Mouse (Mus musculus) frontal cortex, adult (tissue): ENCODE measurements around the gene St5.
A peak's percentile ranks its signal among the peaks of the same experiment; 100 is the strongest.

Experiments
- ATAC-seq: cut with Nextera tagmentation; 2 replicates; pipeline ENCODE4 v1.9.2; 2017; ENCODE audit warnings: mild to moderate bottlenecking, moderate library complexity, mixed read lengths; ENCODE audit not compliant: low TSS enrichment

Gene St5

DNA sequence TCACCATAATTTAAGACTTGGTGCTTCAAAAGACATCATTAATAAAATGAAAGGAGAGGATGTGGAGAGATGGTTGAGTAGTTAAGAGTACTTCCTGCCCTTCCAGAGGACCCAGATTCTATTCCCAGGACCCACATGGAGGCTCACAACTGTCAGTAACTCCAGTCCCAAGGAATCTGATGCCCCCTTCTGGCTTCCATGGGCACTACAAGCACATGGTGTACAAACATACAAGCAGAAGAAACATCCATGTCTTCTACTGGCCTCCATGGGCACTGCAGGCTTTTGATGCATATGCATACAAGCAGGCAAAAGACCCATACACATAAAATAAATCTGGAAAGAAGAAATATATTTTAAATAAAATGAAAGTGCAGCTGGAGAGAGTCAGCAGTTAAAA, 3.2 kb downstream of the St5 start:
- no peak for ATAC-seq

DNA sequence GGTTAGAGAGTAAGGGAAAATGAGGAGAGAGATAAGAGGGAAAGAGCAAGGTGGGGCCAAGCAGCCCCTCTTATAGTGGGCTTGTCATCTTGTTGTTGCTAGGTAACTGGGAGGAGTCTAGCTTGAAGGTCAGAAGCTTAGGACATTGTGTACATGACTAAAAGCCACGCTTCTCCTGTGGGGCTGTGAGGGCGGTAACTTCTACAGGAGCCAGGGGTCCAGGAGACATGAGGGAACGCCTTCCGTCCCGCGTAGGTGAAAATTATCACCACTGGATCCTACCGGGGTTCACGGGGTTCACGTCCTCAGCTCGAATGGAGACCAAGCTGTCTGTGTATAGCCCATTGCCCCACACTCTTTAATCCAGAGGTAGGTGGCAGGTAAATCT, 8.1 kb downstream of the St5 start:
- no peak for ATAC-seq

DNA sequence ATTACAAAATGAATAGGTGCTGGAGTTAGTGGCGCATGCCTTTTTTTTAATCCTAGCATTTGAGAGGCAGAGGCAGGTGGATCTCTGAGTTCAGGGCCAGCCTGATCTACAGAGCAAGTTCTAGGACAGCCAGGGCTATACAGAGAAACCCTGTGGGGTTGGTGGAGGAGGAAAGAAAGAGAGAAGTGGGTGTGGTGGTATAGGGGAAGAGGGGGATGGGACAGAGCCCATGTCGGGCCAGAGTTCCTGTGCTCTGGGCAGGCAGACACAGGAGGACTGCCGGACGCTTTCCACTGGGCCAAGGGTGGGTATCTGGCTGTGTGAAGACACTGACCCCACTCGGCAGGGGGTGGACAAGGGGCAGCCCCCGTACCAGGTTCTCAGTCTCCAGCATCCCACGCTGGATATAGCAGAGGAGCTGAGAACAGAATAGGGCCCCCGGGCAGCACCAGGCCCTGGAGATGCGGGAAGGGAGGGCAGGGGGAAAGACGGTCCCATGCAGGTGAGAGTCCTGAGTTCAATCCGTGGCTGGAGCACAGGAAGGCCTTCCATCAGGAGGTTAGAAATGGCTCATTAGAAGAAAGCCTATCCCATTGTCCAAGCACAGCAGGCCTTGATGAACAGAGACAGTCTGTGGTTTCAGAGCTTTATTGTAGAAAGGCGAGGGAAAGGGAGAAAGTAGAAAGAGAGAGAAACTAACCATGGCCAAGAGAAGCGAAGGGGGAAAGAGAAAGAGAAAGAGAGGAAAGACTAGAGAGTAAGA, 8.6 kb downstream of the St5 start:
- no peak for ATAC-seq

DNA sequence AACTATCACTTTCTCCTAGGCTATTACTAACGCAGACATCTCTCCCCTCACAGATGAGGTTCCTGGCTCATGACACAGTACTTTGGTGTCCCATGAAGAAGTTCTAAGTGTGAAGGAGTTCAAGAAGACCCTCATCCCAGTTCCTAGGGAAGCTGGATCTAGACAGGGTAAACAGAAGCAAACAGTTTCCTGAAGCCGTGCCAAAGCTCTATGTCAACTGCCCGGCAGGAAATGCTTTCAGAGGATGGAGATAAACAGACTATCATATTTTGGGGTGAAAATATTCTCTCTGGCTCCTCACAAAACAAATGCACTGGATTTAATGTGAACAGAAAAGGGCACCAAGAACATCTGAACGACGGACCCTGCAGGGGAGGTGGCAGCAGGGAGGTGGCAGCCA, 12.4 kb downstream of the St5 start:
- no peak for ATAC-seq

GRCm38 (mm10) chr7:109690101-109690500, 13.3 kb downstream of the St5 start:
- ATAC-seq = no peak

DNA sequence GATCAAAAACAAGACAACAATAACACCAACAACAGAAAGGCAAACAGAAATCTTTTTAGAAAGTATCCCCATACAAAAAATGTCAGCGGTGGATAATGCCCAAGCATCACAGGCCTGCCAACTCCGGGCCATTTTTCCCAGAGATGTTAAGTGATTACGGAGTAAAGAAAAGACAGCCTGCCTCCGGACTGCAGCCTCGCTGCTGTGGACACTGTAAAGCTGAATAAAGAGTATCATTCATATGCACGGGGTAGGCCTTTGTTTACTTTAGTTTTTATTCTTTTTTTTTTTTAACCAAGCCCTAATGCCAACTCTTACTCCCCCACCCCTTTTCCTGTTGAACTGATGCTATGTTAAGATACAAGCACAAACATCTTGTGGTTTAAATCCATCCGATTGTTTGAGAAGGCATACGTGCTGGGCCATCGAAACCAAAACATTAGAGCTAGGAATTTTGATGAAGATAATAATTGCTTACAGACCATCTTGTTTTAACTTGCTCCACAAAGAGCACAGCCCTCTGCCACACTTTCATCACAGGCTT, 16.7 kb downstream of the St5 start:
- no peak for ATAC-seq

DNA sequence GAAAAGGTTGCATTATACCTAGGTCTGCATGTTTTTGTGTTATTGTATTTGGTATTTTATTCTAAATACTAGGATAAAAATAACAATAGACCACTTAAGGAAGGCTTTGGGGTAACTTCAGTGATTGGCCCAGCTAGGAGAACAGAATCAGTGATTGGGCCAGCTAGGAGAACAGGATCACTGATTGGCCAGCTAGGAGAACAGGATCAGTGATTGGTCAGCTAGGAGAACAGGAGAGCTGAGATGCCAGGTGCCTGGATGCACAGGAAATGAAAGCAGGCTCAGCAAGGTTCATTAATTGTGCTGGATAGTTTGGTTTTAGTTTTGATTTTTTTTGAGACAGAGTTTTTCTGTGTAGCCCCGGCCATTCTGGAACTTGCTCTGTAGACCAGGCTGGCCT, 22.5 kb downstream of the St5 start:
- ATAC-seq = no peak

DNA sequence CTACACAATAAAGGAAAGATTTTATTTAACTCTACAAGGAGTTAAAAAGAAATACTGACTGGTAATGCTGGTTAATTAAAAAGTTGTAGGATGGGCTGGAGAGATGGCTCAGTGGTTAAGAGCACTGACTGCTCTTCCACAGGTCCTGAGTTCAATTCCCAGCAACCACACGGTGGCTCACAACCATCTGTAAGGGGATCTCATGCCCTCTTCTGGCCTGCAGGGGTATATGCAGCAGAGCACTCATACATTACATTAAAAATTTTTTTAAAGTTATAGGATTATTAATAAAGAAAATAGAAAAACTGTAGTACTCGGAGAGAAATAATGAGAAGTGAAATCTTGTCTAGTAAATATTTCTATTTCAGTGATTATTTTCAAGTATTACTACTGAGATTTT, 23.1 kb downstream of the St5 start:
- no peak for ATAC-seq

- ATAC-seq = no peak
Observed at GRCm38 (mm10) chr7:109674944-109675628, 28.3 kb downstream of the St5 start.

DNA sequence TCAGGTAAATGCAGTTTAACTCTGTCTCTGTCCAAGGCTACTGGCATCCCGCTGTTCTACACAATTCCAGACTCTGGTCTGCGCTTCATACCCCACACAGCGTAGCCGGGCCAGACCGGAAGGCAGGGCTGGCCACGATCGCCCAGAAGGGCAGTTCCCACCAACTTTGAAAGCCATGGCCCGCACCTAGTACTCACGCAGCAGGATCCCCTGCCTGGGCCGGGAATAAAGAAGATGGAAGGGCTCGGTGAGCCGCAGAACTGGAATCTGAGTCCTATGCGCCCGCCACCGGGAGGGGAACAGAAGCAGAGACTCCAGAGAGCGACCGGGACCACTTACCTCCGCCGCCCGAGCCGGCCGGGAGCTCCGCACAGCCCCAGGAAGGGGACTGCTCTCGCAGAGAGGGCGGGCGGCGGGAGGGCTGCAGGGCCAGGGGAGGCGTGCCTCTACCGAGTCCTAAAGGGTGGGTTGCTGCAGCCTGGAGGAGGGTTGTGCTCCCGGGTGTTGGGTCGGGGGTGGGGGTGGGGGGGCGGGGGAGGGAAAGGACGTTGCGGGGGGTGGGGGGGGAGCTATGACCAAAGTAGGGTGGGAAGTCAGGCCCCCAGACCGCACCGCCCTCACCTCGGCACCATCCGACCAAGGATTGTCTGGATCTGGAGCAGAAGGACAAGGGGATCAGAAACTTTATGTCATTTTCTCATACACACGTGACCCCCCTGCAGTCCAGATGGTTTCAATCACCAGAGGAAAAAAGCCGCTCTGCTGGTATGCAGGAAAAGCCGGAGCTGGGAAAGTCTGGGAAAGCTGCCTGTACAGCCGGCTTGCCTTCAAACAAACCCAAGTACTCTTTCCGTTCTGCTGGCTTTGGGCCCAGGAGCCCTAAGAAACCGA, 31.6 kb downstream of the St5 start:
- peak; percentile 80 for ATAC-seq

GRCm38 (mm10) chr7:109669426-109670170, 33.8 kb downstream of the St5 start:
- ATAC-seq = no peak

- ATAC-seq = no peak
Observed at GRCm38 (mm10) chr7:109666664-109667063, 36.7 kb downstream of the St5 start.

- peak; percentile 31; the same call in 1 of the 2 replicates for ATAC-seq
Observed at GRCm38 (mm10) chr7:109662626-109663025, 40.8 kb downstream of the St5 start.

GRCm38 (mm10) chr7:109659278-109659677, 44.1 kb downstream of the St5 start:
- ATAC-seq = no peak

GRCm38 (mm10) chr7:109657884-109658283, 45.5 kb downstream of the St5 start:
- ATAC-seq = no peak

GRCm38 (mm10) chr7:109654871-109655270, 48.5 kb downstream of the St5 start:
- ATAC-seq = no peak

DNA sequence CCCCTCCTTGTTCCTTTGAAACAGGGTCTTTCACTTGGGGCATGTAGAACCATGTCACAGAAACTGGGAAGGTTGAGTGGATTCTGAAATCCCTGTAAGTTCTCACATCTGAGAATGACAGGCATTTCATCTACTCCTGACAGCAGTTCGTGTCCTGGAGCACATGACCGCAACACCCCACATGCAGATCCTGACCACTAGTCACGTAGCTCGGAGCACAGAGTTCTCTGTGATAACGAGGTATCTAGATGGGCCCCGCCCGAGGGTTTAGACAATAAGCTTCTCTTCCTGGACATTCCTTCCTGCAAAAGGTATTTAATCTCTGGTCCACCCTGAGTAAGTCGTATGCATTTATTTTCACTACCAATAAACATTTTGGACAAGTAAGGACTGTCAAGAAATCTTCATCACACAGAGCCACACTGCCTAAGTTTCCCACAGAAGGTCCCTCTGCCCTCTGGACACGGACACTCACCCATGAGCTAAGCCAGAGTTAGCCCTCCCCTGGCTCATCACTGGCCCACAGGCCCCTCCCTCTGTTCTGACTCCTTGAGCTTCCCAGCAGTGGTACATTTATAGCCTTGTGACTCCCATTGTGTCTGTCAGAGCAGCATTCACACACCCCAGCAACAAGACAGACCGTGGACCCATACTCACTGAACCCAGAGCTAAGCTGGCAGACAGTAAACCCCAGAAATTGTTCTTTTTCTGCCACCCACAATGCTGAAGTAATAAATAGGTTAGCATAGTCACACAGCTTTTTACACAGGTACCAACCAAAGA, 54.4 kb downstream of the St5 start:
- ATAC-seq = no peak

DNA sequence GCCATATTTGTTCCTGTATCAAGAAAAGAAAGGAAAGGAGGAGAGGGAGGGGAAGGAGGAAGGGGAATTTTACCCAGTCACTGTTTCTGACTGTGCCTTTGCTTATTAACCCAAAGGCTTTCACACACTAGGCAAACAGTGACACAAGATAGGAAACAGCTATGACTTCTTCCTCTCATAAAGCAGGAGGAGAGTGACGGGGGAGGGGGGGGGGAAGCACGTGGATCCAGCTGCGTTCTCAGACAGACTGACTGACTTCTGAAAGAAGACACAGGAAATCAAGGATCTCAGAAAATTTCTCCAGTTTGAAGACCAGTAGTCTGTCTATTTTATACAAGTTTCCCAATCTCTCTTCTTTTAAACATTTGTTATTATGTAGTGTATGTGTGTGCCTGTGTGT, 56.8 kb downstream of the St5 start:
- no peak for ATAC-seq

DNA sequence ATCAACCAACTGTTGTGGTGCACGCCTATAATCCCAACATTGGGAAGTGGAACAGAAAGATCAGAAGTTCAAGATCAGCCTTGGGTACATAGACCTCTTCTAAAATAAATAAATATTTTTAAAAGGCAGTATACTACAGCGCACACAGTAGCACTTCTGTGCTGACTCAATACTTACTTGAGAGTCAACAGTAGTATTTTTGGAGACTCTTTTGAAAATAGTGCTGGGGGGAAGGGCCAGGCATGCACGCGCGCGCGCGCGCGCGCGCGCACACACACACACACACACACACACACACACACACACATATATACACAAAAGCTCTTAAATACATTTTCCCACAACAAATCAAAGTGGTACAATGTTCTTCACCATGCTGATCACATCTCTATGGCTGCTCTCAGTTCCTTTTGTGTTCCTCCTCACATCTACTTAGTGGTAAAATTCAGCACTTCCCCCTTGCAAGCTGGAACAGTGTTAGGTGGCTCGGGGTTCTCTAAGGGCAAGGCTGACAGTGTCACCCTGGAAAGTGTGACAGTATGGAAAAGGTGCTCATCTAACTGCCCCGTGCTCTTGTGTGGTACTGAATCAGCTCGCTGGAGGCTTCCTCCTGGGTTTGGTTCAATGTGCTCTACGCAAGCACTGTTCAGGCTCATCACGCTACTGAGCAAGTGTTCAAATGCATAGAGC, 60.0 kb downstream of the St5 start:
- ATAC-seq = no peak

DNA sequence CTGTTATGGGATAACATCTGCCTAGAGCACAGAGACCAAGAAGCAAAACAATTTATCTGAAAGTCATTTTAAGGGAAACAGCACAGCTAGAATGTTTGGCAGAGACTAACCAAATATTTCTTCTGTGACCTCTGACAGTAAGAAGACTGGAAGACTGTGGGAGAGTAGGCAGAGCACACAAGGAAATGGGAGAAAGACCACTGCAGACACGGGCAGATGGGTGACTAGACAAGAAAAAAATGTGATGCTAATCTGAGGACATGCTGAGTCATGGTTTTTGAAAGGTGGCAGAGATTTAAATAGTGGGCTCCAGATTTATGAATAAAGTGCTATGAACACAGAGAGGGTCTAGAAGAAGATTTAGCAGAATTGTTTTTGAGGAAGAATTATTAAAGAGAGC, 61.4 kb downstream of the St5 start:
- no peak for ATAC-seq
